Mouse (Mus musculus): ENCODE data around the gene Spata21. TPM values are rescaled to one million over a fixed set of nuclear protein-coding genes. Genes with fewer than 3 reads are reported as not detected.

The Spata21 gene
- polyA plus RNA-seq, 1 experiment from 2014 or later = not detected

- no peaks in the 10 kb centered on the region for H3K9me3 ChIP-seq (ENCODE audit: control insufficient read depth, low read length)
- H3K36me3 ChIP-seq (ENCODE audit: control insufficient read depth, insufficient read depth, low read length) = no peaks in the 10 kb centered on the region
- no peak overlapping the region for H3K4me3 ChIP-seq (ENCODE audit: low read length)
- H3K4me2 ChIP-seq (ENCODE audit: low read depth, low read length) = no peak overlapping the region
- peaks cover 12% of the 10 kb centered on the region for H3K4me1 ChIP-seq (ENCODE audit: control insufficient read depth, insufficient read depth, low read length)
- 0 out of 2 replicates have a peak overlapping the region, but pooled peaks have one; percentile 7 for H3K9ac ChIP-seq (ENCODE audit: low read depth, low read length)
- no peaks in the 10 kb centered on the region for H3K27me3 ChIP-seq (replicated peaks; ENCODE audit: control insufficient read depth, insufficient read depth, low read length)
- ATAC-seq = no peak
- no peak overlapping the region for H3K27ac ChIP-seq (ENCODE audit: low read length)
- WGBS = 77% methylated on average over 9 of the region's 9 CpGs
Observed at GRCm38 (mm10) chr4:141058835-141059234, 29.3 kb upstream of the Spata21 start.

GRCm38 (mm10) chr4:141059616-141060425 lies 28.3 kb upstream of the Spata21 start:
- ATAC-seq = peak; percentile 74
- 2% methylated on average over 32 of the region's 32 CpGs for WGBS

GRCm38 (mm10) chr4:141060426-141061301 lies 27.5 kb upstream of the Spata21 start, which contains the start of gene Crocc:
Gene Crocc, minus strand, starts transcription at chr4:141060550.
- Histone ChIP-seq H3K9ac (ENCODE audit: low read depth, low read length) (peak within 1 kb of the TSS; percentile 77), H3K9me3 (ENCODE audit: control insufficient read depth, low read length) (no peaks in the 10 kb centered on the region), H3K27me3 (replicated peaks; ENCODE audit: control insufficient read depth, insufficient read depth, low read length) (no peaks in the 10 kb centered on the region), H3K4me2 (ENCODE audit: low read depth, low read length) (peak within 1 kb of the TSS; percentile 87), H3K36me3 (ENCODE audit: control insufficient read depth, insufficient read depth, low read length) (0 out of 2 replicates have a peak, but pooled peaks cover 2% of the 10 kb centered on the region), H3K4me1 (ENCODE audit: control insufficient read depth, insufficient read depth, low read length) (peaks cover 10% of the 10 kb centered on the region), H3K4me3 (ENCODE audit: low read length) (peak within 1 kb of the TSS; percentile 75), H3K27ac (ENCODE audit: low read length) (peak within 1 kb of the TSS; percentile 90)
- WGBS = under 1% methylated on average over 77 of the region's 77 CpGs
- ATAC-seq = peak; percentile 95

More at GRCm38 (mm10) chr4:141059616-141060425, 28.3 kb upstream of the Spata21 start:
- Histone ChIP-seq H3K4me2 (ENCODE audit: low read depth, low read length) (peak overlapping the region; percentile 87), H3K27ac (ENCODE audit: low read length) (peak overlapping the region; percentile 83), H3K9ac (ENCODE audit: low read depth, low read length) (peak overlapping the region; percentile 77), H3K4me1 (ENCODE audit: control insufficient read depth, insufficient read depth, low read length) (peaks cover 10% of the 10 kb centered on the region), H3K4me3 (ENCODE audit: low read length) (peak overlapping the region; percentile 75), H3K36me3 (ENCODE audit: control insufficient read depth, insufficient read depth, low read length) (0 out of 2 replicates have a peak, but pooled peaks cover 2% of the 10 kb centered on the region), H3K27me3 (replicated peaks; ENCODE audit: control insufficient read depth, insufficient read depth, low read length) (no peaks in the 10 kb centered on the region), H3K9me3 (ENCODE audit: control insufficient read depth, low read length) (no peaks in the 10 kb centered on the region)

GRCm38 (mm10) chr4:141064104-141064659 lies 24.0 kb upstream of the Spata21 start:
- H3K27me3 ChIP-seq (replicated peaks; ENCODE audit: control insufficient read depth, insufficient read depth, low read length) = no peaks in the 10 kb centered on the region
- H3K4me3 ChIP-seq (ENCODE audit: low read length) = no peak overlapping the region
- WGBS = 84% methylated on average over 4 of the region's 4 CpGs
- H3K4me1 ChIP-seq (ENCODE audit: control insufficient read depth, insufficient read depth, low read length) = peaks cover 7% of the 10 kb centered on the region
- no peak overlapping the region for H3K27ac ChIP-seq (ENCODE audit: low read length)
- H3K36me3 ChIP-seq (ENCODE audit: control insufficient read depth, insufficient read depth, low read length) = peaks cover 17% of the 10 kb centered on the region
- no peak overlapping the region for H3K4me2 ChIP-seq (ENCODE audit: low read depth, low read length)
- H3K9me3 ChIP-seq (ENCODE audit: control insufficient read depth, low read length) = no peaks in the 10 kb centered on the region
- H3K9ac ChIP-seq (ENCODE audit: low read depth, low read length) = no peak overlapping the region
- no peak for ATAC-seq

- Histone ChIP-seq H3K36me3 (ENCODE audit: control insufficient read depth, insufficient read depth, low read length) (peaks cover 21% of the 10 kb centered on the region), H3K4me2 (ENCODE audit: low read depth, low read length) (no peak overlapping the region), H3K4me1 (ENCODE audit: control insufficient read depth, insufficient read depth, low read length) (no peaks in the 10 kb centered on the region), H3K4me3 (ENCODE audit: low read length) (no peak overlapping the region), H3K9me3 (ENCODE audit: control insufficient read depth, low read length) (no peaks in the 10 kb centered on the region), H3K9ac (ENCODE audit: low read depth, low read length) (no peak overlapping the region), H3K27me3 (replicated peaks; ENCODE audit: control insufficient read depth, insufficient read depth, low read length) (no peaks in the 10 kb centered on the region), H3K27ac (ENCODE audit: low read length) (no peak overlapping the region)
- WGBS = 6% methylated on average over 8 of the region's 8 CpGs
- ATAC-seq = no peak
Observed at GRCm38 (mm10) chr4:141065123-141065522, 23.0 kb upstream of the Spata21 start.

- H3K27ac ChIP-seq (ENCODE audit: low read length) = no peak overlapping the region
- ATAC-seq = no peak
Observed at GRCm38 (mm10) chr4:141066709-141067515, 21.2 kb upstream of the Spata21 start.

GRCm38 (mm10) chr4:141067516-141068046 lies 20.6 kb upstream of the Spata21 start:
- H3K9ac ChIP-seq (ENCODE audit: low read depth, low read length) = no peak overlapping the region
- H3K27me3 ChIP-seq (replicated peaks; ENCODE audit: control insufficient read depth, insufficient read depth, low read length) = no peaks in the 10 kb centered on the region
- no peak overlapping the region for H3K4me3 ChIP-seq (ENCODE audit: low read length)
- no peaks in the 10 kb centered on the region for H3K9me3 ChIP-seq (ENCODE audit: control insufficient read depth, low read length)
- no peak overlapping the region for H3K27ac ChIP-seq (ENCODE audit: low read length)
- ATAC-seq = no peak
- H3K4me1 ChIP-seq (ENCODE audit: control insufficient read depth, insufficient read depth, low read length) = no peaks in the 10 kb centered on the region
- peaks cover 29% of the 10 kb centered on the region for H3K36me3 ChIP-seq (ENCODE audit: control insufficient read depth, insufficient read depth, low read length)
- WGBS = 83% methylated on average over 9 of the region's 9 CpGs
- no peak overlapping the region for H3K4me2 ChIP-seq (ENCODE audit: low read depth, low read length)

More at GRCm38 (mm10) chr4:141066709-141067515, 21.2 kb upstream of the Spata21 start:
- H3K4me1 ChIP-seq (ENCODE audit: control insufficient read depth, insufficient read depth, low read length) = no peaks in the 10 kb centered on the region
- H3K4me2 ChIP-seq (ENCODE audit: low read depth, low read length) = no peak overlapping the region
- no peaks in the 10 kb centered on the region for H3K9me3 ChIP-seq (ENCODE audit: control insufficient read depth, low read length)
- no peaks in the 10 kb centered on the region for H3K27me3 ChIP-seq (replicated peaks; ENCODE audit: control insufficient read depth, insufficient read depth, low read length)
- no peak overlapping the region for H3K4me3 ChIP-seq (ENCODE audit: low read length)
- 70% methylated on average over 12 of the region's 12 CpGs for WGBS
- H3K9ac ChIP-seq (ENCODE audit: low read depth, low read length) = no peak overlapping the region
- peaks cover 29% of the 10 kb centered on the region for H3K36me3 ChIP-seq (ENCODE audit: control insufficient read depth, insufficient read depth, low read length)

GRCm38 (mm10) chr4:141068655-141069054 lies 19.5 kb upstream of the Spata21 start:
- H3K4me1 ChIP-seq (ENCODE audit: control insufficient read depth, insufficient read depth, low read length) = no peaks in the 10 kb centered on the region
- H3K27ac ChIP-seq (ENCODE audit: low read length) = no peak overlapping the region
- H3K9me3 ChIP-seq (ENCODE audit: control insufficient read depth, low read length) = no peaks in the 10 kb centered on the region
- H3K9ac ChIP-seq (ENCODE audit: low read depth, low read length) = no peak overlapping the region
- H3K36me3 ChIP-seq (ENCODE audit: control insufficient read depth, insufficient read depth, low read length) = peaks cover 29% of the 10 kb centered on the region
- no peaks in the 10 kb centered on the region for H3K27me3 ChIP-seq (replicated peaks; ENCODE audit: control insufficient read depth, insufficient read depth, low read length)
- no peak overlapping the region for H3K4me2 ChIP-seq (ENCODE audit: low read depth, low read length)
- no peak overlapping the region for H3K4me3 ChIP-seq (ENCODE audit: low read length)
- 90% methylated on average over 8 of the region's 8 CpGs for WGBS
- ATAC-seq = no peak
